Mouse (Mus musculus): Measurements from ENCODE around the gene Srsf10. TPM values are rescaled to one million over a fixed set of nuclear protein-coding genes. Genes with fewer than 3 reads are reported as not detected.

The Srsf10 gene
- polyA plus RNA-seq, 1 experiment: 193 TPM

GRCm38 (mm10) chr4:135872589-135873391 lies 17.2 kb downstream of the Srsf10 start:
- peak overlapping the region; percentile 99 for H3K4me3 ChIP-seq (ENCODE audit: insufficient read depth, low read length)
- peak overlapping the region; percentile 100 for H3K27ac ChIP-seq (ENCODE audit: insufficient read depth, low read length)
- TF ChIP-seq CTCF (IDR thresholded peaks at IDR 0.05; ENCODE audit: borderline replicate concordance, insufficient read depth, low read length): no peak
- TF ChIP-seq POLR2A (IDR thresholded peaks at IDR 0.05; ENCODE audit: low read depth, low read length): 0 out of 2 replicates have a peak, but pooled peaks have one; percentile 9
- H3K4me1 ChIP-seq (ENCODE audit: control insufficient read depth, insufficient read depth, low read length): peaks cover 9% of the 10 kb centered on the region

- Histone ChIP-seq H3K27ac (ENCODE audit: insufficient read depth, low read length) (peak within 1 kb of the TSS; percentile 100), H3K4me3 (ENCODE audit: insufficient read depth, low read length) (peak within 1 kb of the TSS; percentile 99), H3K4me1 (ENCODE audit: control insufficient read depth, insufficient read depth, low read length) (peaks cover 9% of the 10 kb centered on the region)
- TF ChIP-seq CTCF (IDR thresholded peaks at IDR 0.05; ENCODE audit: borderline replicate concordance, insufficient read depth, low read length): no peak
- TF ChIP-seq POLR2A (IDR thresholded peaks at IDR 0.05; ENCODE audit: low read depth, low read length): peak; percentile 92
Observed at GRCm38 (mm10) chr4:135873526-135874202, 18.1 kb downstream of the Srsf10 start, which contains the start of gene Pnrc2. TSS of gene Pnrc2 (minus strand) at chr4:135873850.

GRCm38 (mm10) chr4:135874564-135875535 lies 19.3 kb downstream of the Srsf10 start:
- peak overlapping the region; percentile 99 for H3K27ac ChIP-seq (ENCODE audit: insufficient read depth, low read length)
- H3K4me1 ChIP-seq (ENCODE audit: control insufficient read depth, insufficient read depth, low read length): peaks cover 9% of the 10 kb centered on the region
- H3K4me3 ChIP-seq (ENCODE audit: insufficient read depth, low read length): no peak overlapping the region
- peak; percentile 16; the same call in 1 of the 2 replicates for TF ChIP-seq POLR2A (IDR thresholded peaks at IDR 0.05; ENCODE audit: low read depth, low read length)
- no peak for TF ChIP-seq CTCF (IDR thresholded peaks at IDR 0.05; ENCODE audit: borderline replicate concordance, insufficient read depth, low read length)

GRCm38 (mm10) chr4:135875546-135875945 lies 20.0 kb downstream of the Srsf10 start:
- H3K4me3 ChIP-seq (ENCODE audit: insufficient read depth, low read length): no peak overlapping the region
- H3K27ac ChIP-seq (ENCODE audit: insufficient read depth, low read length): no peak overlapping the region
- no peak for TF ChIP-seq CTCF (IDR thresholded peaks at IDR 0.05; ENCODE audit: borderline replicate concordance, insufficient read depth, low read length)
- TF ChIP-seq POLR2A (IDR thresholded peaks at IDR 0.05; ENCODE audit: low read depth, low read length): no peak
- H3K4me1 ChIP-seq (ENCODE audit: control insufficient read depth, insufficient read depth, low read length): peaks cover 9% of the 10 kb centered on the region

- Histone ChIP-seq H3K27ac (ENCODE audit: insufficient read depth, low read length) (peak overlapping the region; percentile 20), H3K4me3 (ENCODE audit: insufficient read depth, low read length) (0 out of 2 replicates have a peak overlapping the region, but pooled peaks have one; percentile 1), H3K4me1 (ENCODE audit: control insufficient read depth, insufficient read depth, low read length) (peaks cover 9% of the 10 kb centered on the region)
- no peak for TF ChIP-seq POLR2A (IDR thresholded peaks at IDR 0.05; ENCODE audit: low read depth, low read length)
Observed at GRCm38 (mm10) chr4:135875991-135876582, 20.5 kb downstream of the Srsf10 start.

DNA sequence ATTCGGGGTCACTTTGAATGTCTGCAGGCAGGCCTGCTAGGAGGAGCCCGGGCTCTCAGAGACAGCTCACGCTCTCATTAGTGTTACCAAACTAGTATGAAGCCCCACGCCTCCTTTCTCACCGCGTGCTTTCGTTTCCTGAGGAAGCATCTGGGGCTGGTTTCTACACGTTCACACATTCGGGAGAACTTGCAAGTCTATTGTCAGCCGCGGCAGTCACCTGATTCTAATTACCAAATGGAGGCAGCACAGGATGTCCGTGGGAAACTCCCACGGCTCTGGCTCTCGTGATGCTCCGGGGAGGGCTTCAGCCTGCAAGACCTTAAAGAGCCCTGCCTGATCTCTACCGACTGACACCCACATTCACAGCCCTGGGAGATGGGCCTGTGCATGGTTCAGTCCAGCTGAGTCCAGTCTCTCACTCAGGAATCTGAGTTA lies 21.1 kb downstream of the Srsf10 start:
- peak overlapping the region; percentile 20 for H3K27ac ChIP-seq (ENCODE audit: insufficient read depth, low read length)
- H3K4me1 ChIP-seq (ENCODE audit: control insufficient read depth, insufficient read depth, low read length): peaks cover 9% of the 10 kb centered on the region
- TF ChIP-seq POLR2A (IDR thresholded peaks at IDR 0.05; ENCODE audit: low read depth, low read length): 0 out of 2 replicates have a peak, but pooled peaks have one; percentile 17
- TF ChIP-seq CTCF (IDR thresholded peaks at IDR 0.05; ENCODE audit: borderline replicate concordance, insufficient read depth, low read length): no peak
- 0 out of 2 replicates have a peak overlapping the region, but pooled peaks have one; percentile 1 for H3K4me3 ChIP-seq (ENCODE audit: insufficient read depth, low read length)

- no peak for TF ChIP-seq CTCF (IDR thresholded peaks at IDR 0.05; ENCODE audit: borderline replicate concordance, insufficient read depth, low read length)
- TF ChIP-seq POLR2A (IDR thresholded peaks at IDR 0.05; ENCODE audit: low read depth, low read length): no peak
- Histone ChIP-seq H3K4me3 (ENCODE audit: insufficient read depth, low read length) (no peak overlapping the region), H3K4me1 (ENCODE audit: control insufficient read depth, insufficient read depth, low read length) (peaks cover 9% of the 10 kb centered on the region), H3K27ac (ENCODE audit: insufficient read depth, low read length) (no peak overlapping the region)
Observed at GRCm38 (mm10) chr4:135877742-135878141, 22.2 kb downstream of the Srsf10 start.

DNA sequence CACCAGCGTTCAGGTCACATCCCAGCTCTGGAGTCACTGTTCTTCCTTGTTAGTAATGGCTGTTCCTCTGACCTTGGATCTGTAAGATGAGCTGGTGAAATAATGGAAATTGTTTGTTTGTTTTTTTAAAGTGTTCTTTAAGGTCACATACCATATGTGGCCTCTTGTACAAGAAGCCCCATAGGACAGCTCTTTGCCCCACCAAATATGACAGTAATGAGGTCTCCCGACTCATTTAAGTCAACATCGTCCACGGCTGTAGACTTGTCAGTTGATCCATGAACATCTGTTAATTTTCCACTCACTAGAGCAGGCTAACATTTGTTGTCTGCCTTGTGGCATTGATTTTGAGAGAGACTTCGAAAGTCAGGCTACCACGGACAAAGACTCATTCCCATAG lies 23.5 kb downstream of the Srsf10 start:
- TF ChIP-seq POLR2A (IDR thresholded peaks at IDR 0.05; ENCODE audit: low read depth, low read length) (no peak), CTCF (IDR thresholded peaks at IDR 0.05; ENCODE audit: borderline replicate concordance, insufficient read depth, low read length) (no peak)
- H3K27ac ChIP-seq (ENCODE audit: insufficient read depth, low read length): no peak overlapping the region
- peaks cover 14% of the 10 kb centered on the region for H3K4me1 ChIP-seq (ENCODE audit: control insufficient read depth, insufficient read depth, low read length)
- no peak overlapping the region for H3K4me3 ChIP-seq (ENCODE audit: insufficient read depth, low read length)

- TF ChIP-seq CTCF (IDR thresholded peaks at IDR 0.05; ENCODE audit: borderline replicate concordance, insufficient read depth, low read length): no peak
- TF ChIP-seq POLR2A (IDR thresholded peaks at IDR 0.05; ENCODE audit: low read depth, low read length): no peak
- Histone ChIP-seq H3K4me1 (ENCODE audit: control insufficient read depth, insufficient read depth, low read length) (peaks cover 12% of the 10 kb centered on the region), H3K4me3 (ENCODE audit: insufficient read depth, low read length) (no peak overlapping the region), H3K27ac (ENCODE audit: insufficient read depth, low read length) (no peak overlapping the region)
Observed at GRCm38 (mm10) chr4:135880018-135880417, 24.5 kb downstream of the Srsf10 start.
